Mouse (Mus musculus) embryonic facial prominence, embryonic 15.5 days (tissue): ENCODE measurements around the gene Galnt12. TPM values are rescaled to one million over a fixed set of nuclear protein-coding genes. Genes with fewer than 3 reads are reported as not detected.

Source experiments
- ATAC-seq: fragments of 200-750 bp; cut with Nextera tagmentation; 2 replicates; pipeline ENCODE4 v1.8.0; 2017; ENCODE audit warnings: low read depth, moderate TSS enrichment; ENCODE audit not compliant: insufficient number of reproducible peaks, low FRiP score, low TSS enrichment
- H3K27ac ChIP-seq: fragments of 300-500 bp; sonication (generic); replicated peaks from 2 replicates; pipeline ENCODE4 v1.5.1; 2015; ENCODE audit warnings: mild to moderate bottlenecking, inconsistent platforms
- H3K27me3 ChIP-seq: fragments of 300-500 bp; sonication (generic); 2 replicates; pipeline ENCODE4 v1.6.1; 2015; ENCODE audit warnings: inconsistent platforms
- H3K36me3 ChIP-seq: fragments of 300-500 bp; sonication (generic); 2 replicates; pipeline ENCODE4 v1.6.1; 2015; ENCODE audit warnings: mild to moderate bottlenecking, inconsistent platforms
- H3K4me1 ChIP-seq: fragments of 300-500 bp; sonication (generic); 2 replicates; pipeline ENCODE4 v1.6.1; 2015; ENCODE audit warnings: inconsistent platforms
- H3K4me2 ChIP-seq: fragments of 300-500 bp; sonication (generic); replicated peaks from 2 replicates; pipeline ENCODE4 v1.6.1; 2015; ENCODE audit warnings: mild to moderate bottlenecking, inconsistent platforms
- H3K4me3 ChIP-seq: fragments of 300-500 bp; sonication (generic); replicated peaks from 2 replicates; pipeline ENCODE4 v1.5.1; 2015; ENCODE audit warnings: mild to moderate bottlenecking, inconsistent platforms
- H3K9ac ChIP-seq: fragments of 300-500 bp; sonication (generic); 2 replicates; pipeline ENCODE4 v1.6.1; 2015; ENCODE audit warnings: inconsistent platforms
- H3K9me3 ChIP-seq: fragments of 300-500 bp; sonication (generic); replicated peaks from 2 replicates; pipeline ENCODE4 v1.6.1; 2016; ENCODE audit warnings: inconsistent platforms
- WGBS: fragments of 180-500 bp; shearing (Covaris S2); methylation state at CpG from one replicate; pipeline ENCODE4 v1.1.7; 2015; 5-methylcytosine and 5-hydroxymethylcytosine counted together
- polyA plus RNA-seq: library from polyadenylated mRNA; unstranded; fragments of >200 nt; fragmentation: Nextera tagmentation; extraction: Ambion mirVana; gene quantifications from 2 replicates; pipeline ENCODE4 v1.2.1, GENCODE M21; 2015

Galnt12 gene
- polyA plus RNA-seq, 1 experiment from 2014 or later: 4.2 TPM

GRCm38 (mm10) chr4:47056791-47057509, 34.8 kb upstream of the Galnt12 start, which contains the start of gene Anks6:
TSS of gene Anks6 (minus strand) at chr4:47057427.
- H3K9ac ChIP-seq: peak within 1 kb of the TSS; percentile 83
- peak within 1 kb of the TSS; percentile 75 for H3K4me3 ChIP-seq
- H3K27ac ChIP-seq: peak within 1 kb of the TSS; percentile 71
- peak within 1 kb of the TSS; percentile 80 for H3K4me2 ChIP-seq
- H3K9me3 ChIP-seq: no peaks in the 10 kb centered on the region
- ATAC-seq: peak; percentile 87
- H3K27me3 ChIP-seq: no peaks in the 10 kb centered on the region
- WGBS: under 1% methylated on average over 64 of the region's 86 CpGs
- H3K36me3 ChIP-seq: no peaks in the 10 kb centered on the region
- peaks cover 4% of the 10 kb centered on the region; the same call in 1 of the 2 replicates for H3K4me1 ChIP-seq

GRCm38 (mm10) chr4:47057510-47058325, 34.0 kb upstream of the Galnt12 start:
- Histone ChIP-seq H3K27ac (no peak overlapping the region), H3K4me3 (peak overlapping the region; percentile 75), H3K9me3 (no peaks in the 10 kb centered on the region), H3K27me3 (no peaks in the 10 kb centered on the region), H3K4me1 (peaks cover 4% of the 10 kb centered on the region; the same call in 1 of the 2 replicates), H3K9ac (peak overlapping the region; percentile 83), H3K4me2 (peak overlapping the region; percentile 80), H3K36me3 (no peaks in the 10 kb centered on the region)
- WGBS: 32% methylated on average over 25 of the region's 25 CpGs
- 0 out of 2 replicates have a peak, but pooled peaks have one; percentile 7 for ATAC-seq

GRCm38 (mm10) chr4:47060900-47061299, 30.8 kb upstream of the Galnt12 start:
- 26% methylated on average over 1 of the region's 1 CpGs for WGBS
- Histone ChIP-seq H3K4me2 (no peak overlapping the region), H3K36me3 (no peaks in the 10 kb centered on the region), H3K4me3 (no peak overlapping the region), H3K4me1 (peaks cover 4% of the 10 kb centered on the region; the same call in 1 of the 2 replicates), H3K27me3 (no peaks in the 10 kb centered on the region), H3K9me3 (no peaks in the 10 kb centered on the region), H3K9ac (no peak overlapping the region), H3K27ac (no peak overlapping the region)
- no peak for ATAC-seq

GRCm38 (mm10) chr4:47075054-47075453, 16.7 kb upstream of the Galnt12 start:
- Histone ChIP-seq H3K9me3 (no peaks in the 10 kb centered on the region), H3K4me1 (no peaks in the 10 kb centered on the region), H3K9ac (no peak overlapping the region), H3K4me3 (no peak overlapping the region), H3K27ac (no peak overlapping the region), H3K4me2 (no peak overlapping the region), H3K36me3 (no peaks in the 10 kb centered on the region), H3K27me3 (no peaks in the 10 kb centered on the region)
- no peak for ATAC-seq
- WGBS: 25% methylated on average over 2 of the region's 2 CpGs

- Histone ChIP-seq H3K27ac (no peak overlapping the region), H3K4me3 (no peak overlapping the region), H3K36me3 (no peaks in the 10 kb centered on the region), H3K4me2 (no peak overlapping the region), H3K9me3 (no peaks in the 10 kb centered on the region), H3K9ac (no peak overlapping the region), H3K27me3 (0 out of 2 replicates have a peak, but pooled peaks cover 2% of the 10 kb centered on the region), H3K4me1 (no peaks in the 10 kb centered on the region)
- no peak for ATAC-seq
- WGBS: 89% methylated on average over 17 of the region's 17 CpGs
Measured at GRCm38 (mm10) chr4:47079997-47080646, 11.6 kb upstream of the Galnt12 start.

- H3K9ac ChIP-seq: no peak overlapping the region
- no peaks in the 10 kb centered on the region for H3K36me3 ChIP-seq
- H3K9me3 ChIP-seq: no peaks in the 10 kb centered on the region
- H3K27me3 ChIP-seq: 0 out of 2 replicates have a peak, but pooled peaks cover 2% of the 10 kb centered on the region
- H3K27ac ChIP-seq: no peak overlapping the region
- ATAC-seq: no peak
- WGBS: 95% methylated on average over 4 of the region's 4 CpGs
- no peak overlapping the region for H3K4me2 ChIP-seq
- no peaks in the 10 kb centered on the region for H3K4me1 ChIP-seq
- no peak overlapping the region for H3K4me3 ChIP-seq
Measured at GRCm38 (mm10) chr4:47080647-47081010, 11.1 kb upstream of the Galnt12 start.

- H3K36me3 ChIP-seq: no peaks in the 10 kb centered on the region
- ATAC-seq: no peak
- 86% methylated on average over 7 of the region's 7 CpGs for WGBS
Measured at GRCm38 (mm10) chr4:47083824-47084223, 7.9 kb upstream of the Galnt12 start.

GRCm38 (mm10) chr4:47088671-47089070, 3.0 kb upstream of the Galnt12 start:
- no peaks in the 10 kb centered on the region for H3K9me3 ChIP-seq
- H3K4me3 ChIP-seq: no peak overlapping the region
- no peak overlapping the region for H3K4me2 ChIP-seq
- no peaks in the 10 kb centered on the region for H3K36me3 ChIP-seq
- no peak overlapping the region for H3K9ac ChIP-seq
- peaks cover 27% of the 10 kb centered on the region for H3K27me3 ChIP-seq
- H3K27ac ChIP-seq: no peak overlapping the region
- peaks cover 14% of the 10 kb centered on the region for H3K4me1 ChIP-seq
- WGBS: 84% methylated on average over 7 of the region's 7 CpGs
- ATAC-seq: no peak

More at GRCm38 (mm10) chr4:47083824-47084223, 7.9 kb upstream of the Galnt12 start:
- H3K4me2 ChIP-seq: no peak overlapping the region
- no peak overlapping the region for H3K4me3 ChIP-seq
- no peaks in the 10 kb centered on the region for H3K4me1 ChIP-seq
- H3K27me3 ChIP-seq: 0 out of 2 replicates have a peak, but pooled peaks cover 2% of the 10 kb centered on the region
- no peak overlapping the region for H3K27ac ChIP-seq
- no peak overlapping the region for H3K9ac ChIP-seq
- no peaks in the 10 kb centered on the region for H3K9me3 ChIP-seq

- no peak for ATAC-seq
- H3K27me3 ChIP-seq: peaks cover 34% of the 10 kb centered on the region
- peak overlapping the region; percentile 100 for H3K4me2 ChIP-seq
- no peak overlapping the region for H3K27ac ChIP-seq
- no peaks in the 10 kb centered on the region for H3K36me3 ChIP-seq
- peak overlapping the region; percentile 37; the same call in 1 of the 2 replicates for H3K9ac ChIP-seq
- WGBS: 3% methylated on average over 21 of the region's 21 CpGs
- H3K4me3 ChIP-seq: peak overlapping the region; percentile 63
- H3K9me3 ChIP-seq: no peaks in the 10 kb centered on the region
- H3K4me1 ChIP-seq: peaks cover 14% of the 10 kb centered on the region
Measured at GRCm38 (mm10) chr4:47092387-47093021, 795 bp downstream of the Galnt12 start.

- WGBS: 38% methylated on average over 9 of the region's 9 CpGs
- H3K4me2 ChIP-seq: 0 out of 2 replicates have a peak overlapping the region, but pooled peaks have one; percentile 100
Measured at GRCm38 (mm10) chr4:47093161-47093560, 1.5 kb downstream of the Galnt12 start.

More at GRCm38 (mm10) chr4:47093161-47093560, 1.5 kb downstream of the Galnt12 start:
- H3K27me3 ChIP-seq: peaks cover 34% of the 10 kb centered on the region
- H3K36me3 ChIP-seq: no peaks in the 10 kb centered on the region
- H3K4me1 ChIP-seq: peaks cover 14% of the 10 kb centered on the region
- no peak overlapping the region for H3K9ac ChIP-seq
- ATAC-seq: no peak
- H3K27ac ChIP-seq: no peak overlapping the region
- H3K9me3 ChIP-seq: no peaks in the 10 kb centered on the region
- no peak overlapping the region for H3K4me3 ChIP-seq
